Mouse (Mus musculus): ENCODE measurements around the gene P2ry14.
"Not testable (repeated sequence)": the region's sequence is repeated elsewhere in the genome, so short reads cannot be mapped to it uniquely, and the experiment has no call there.

The P2ry14 gene

DNA sequence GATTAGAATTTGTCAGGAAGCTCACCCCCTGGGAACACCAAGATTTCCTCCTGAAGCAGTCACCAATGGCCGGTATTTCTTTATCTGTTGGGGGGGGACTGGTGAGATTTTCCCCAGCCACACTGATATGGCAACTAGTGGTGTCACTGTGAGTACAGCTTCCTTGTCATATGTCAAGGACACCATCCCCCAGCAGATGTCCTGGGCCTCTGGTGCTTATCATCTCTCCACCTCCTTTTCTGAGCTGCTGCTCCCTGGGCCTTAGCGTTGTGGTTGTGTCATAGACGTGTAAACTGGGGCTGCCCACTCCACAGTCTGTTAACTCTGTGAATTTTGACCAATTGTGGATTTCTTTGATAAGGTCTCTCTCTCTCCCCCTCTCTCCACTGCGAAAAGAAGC is 49.0 kb downstream of the P2ry14 start:
- DNase-seq (ENCODE audit: low read depth, low spot score): no peak

DNA sequence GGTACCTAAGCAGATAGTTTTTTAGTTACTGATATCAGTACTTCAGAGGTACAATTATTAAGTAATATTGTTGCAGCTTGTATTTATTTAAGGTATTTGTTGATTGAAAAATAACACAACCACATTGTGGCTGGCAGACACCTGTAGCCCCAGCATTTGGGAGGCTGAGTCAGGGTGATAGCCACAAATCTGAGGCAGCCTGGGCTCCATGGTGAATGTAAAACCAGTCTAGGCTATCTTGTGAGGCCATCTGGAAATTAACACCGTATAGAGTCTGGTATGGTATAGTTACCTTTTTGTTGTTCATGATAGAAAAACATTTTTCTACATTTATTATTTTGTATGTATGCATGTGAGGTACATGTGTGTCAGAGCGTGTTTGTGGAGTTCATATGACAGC is 51.3 kb downstream of the P2ry14 start:
- peak; percentile 42 for DNase-seq (ENCODE audit: low read depth, low spot score)

- peak; percentile 85 for DNase-seq (ENCODE audit: low read depth, low spot score)
Measured at GRCm38 (mm10) chr3:59101218-59101986, 52.0 kb downstream of the P2ry14 start, which contains the start of gene Gpr171. Gene Gpr171, minus strand, starts transcription at chr3:59101821.

GRCm38 (mm10) chr3:59098540-59098939 is 54.9 kb downstream of the P2ry14 start:
- no peak for DNase-seq (ENCODE audit: low read depth, low spot score)

GRCm38 (mm10) chr3:59097421-59097820 is 56.0 kb downstream of the P2ry14 start:
- no peak for DNase-seq (ENCODE audit: low read depth, low spot score)

- no peak for DNase-seq (ENCODE audit: low read depth, low spot score)
Measured at GRCm38 (mm10) chr3:59092702-59093101, 60.7 kb downstream of the P2ry14 start.

DNA sequence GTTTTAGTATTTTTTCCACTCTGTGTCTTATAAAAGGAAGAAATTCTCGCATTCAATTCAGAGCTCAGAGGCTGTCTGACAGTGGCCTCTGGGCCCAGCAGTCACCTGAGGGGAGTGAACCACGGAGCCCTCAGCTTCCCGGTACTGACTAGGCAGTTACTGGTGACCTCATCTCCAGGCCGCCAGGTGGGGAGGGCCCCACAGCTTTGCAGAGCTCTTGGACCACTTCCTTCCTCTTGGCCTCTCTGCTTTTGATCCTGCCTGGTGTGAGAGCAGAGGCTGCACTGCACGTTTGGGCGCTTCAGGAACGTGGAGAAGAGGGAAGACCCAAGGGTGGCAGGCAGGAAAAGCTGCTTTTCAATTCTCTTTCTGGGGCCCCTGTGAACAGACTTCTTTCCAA is 72.5 kb downstream of the P2ry14 start:
- DNase-seq (ENCODE audit: low read depth, low spot score): peak; percentile 80

GRCm38 (mm10) chr3:59080293-59080916 is 73.0 kb downstream of the P2ry14 start:
- DNase-seq (ENCODE audit: low read depth, low spot score): no peak

- peak; percentile 84 for DNase-seq (ENCODE audit: low read depth, low spot score)
Measured at GRCm38 (mm10) chr3:59079327-59079726, 74.1 kb downstream of the P2ry14 start.

DNA sequence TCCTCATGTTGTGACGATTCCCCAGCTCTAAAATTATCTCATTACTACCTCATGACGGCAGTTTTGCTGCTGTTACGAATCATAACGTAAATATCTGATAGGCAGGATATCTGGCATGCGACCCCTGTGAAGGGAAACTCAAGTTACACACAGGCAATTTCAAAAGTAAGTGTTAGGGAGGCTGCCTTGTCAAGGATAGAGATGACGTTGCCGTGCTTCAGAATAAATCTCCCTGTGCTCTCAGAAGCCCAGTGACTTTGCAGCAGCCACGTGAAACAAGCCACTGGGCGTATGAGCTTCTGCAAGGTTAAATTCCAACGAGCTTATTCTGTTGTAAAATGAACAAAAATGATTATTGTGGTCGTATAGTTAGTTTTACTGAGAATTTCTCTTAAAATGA is 74.8 kb downstream of the P2ry14 start:
- no peak for DNase-seq (ENCODE audit: low read depth, low spot score)

DNA sequence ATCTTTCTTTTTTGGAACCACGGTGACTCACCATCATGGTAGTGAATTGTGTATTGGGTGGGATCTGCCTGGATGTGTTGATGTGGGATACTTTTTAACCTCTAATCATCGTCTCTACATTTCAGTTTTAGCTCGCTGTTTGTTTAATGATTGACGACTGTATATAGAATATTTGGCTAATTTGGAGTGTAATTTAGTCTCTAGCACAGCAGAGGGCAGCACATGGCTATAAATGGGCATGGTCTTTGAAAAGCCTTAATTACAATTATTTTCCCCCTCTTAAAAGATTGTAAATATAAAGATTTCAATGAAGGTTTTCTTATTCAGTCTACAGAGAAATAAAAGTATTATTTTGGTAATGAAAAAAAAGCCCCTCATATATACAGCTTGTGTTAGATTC is 76.1 kb downstream of the P2ry14 start:
- DNase-seq (ENCODE audit: low read depth, low spot score): peak; percentile 24

- not testable (repeated sequence) for DNase-seq (ENCODE audit: low read depth, low spot score)
Measured at GRCm38 (mm10) chr3:59069071-59069470, 84.3 kb downstream of the P2ry14 start.

DNA sequence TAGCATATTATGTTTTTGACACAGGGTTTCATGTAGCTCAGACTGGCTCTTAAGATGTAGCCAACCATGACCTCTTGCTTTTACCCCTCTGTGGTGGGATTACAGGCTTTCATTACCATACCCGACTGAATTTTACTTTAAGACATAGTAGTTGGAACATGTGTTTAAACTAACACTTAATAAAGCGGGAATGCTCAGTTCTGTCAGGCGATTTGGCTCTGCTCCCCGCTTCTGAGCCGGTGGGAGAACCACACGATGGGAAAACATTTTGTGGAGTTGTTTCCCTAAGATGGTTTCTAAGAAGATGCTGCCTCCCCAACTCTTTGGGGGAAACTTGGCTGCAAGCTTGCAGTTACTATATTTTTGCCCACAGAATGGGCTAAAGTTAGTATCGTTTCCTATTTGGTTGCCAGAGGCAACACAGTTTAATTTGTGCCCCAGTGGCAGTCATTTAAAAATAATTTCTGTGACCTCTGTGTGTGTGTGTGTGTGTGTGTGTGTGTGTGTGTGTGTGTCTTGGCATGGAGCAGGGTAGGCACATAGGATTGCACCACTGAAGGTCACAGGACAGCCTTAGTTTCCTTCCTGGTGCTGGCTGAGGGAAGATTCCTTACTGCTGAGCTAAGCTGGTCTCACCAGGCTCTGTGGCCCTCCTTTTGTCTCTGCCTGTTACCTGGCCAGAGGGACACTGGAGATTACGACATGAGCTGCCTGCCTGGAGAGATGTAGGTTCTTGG is 86.7 kb downstream of the P2ry14 start:
- no peak for DNase-seq (ENCODE audit: low read depth, low spot score)

DNA sequence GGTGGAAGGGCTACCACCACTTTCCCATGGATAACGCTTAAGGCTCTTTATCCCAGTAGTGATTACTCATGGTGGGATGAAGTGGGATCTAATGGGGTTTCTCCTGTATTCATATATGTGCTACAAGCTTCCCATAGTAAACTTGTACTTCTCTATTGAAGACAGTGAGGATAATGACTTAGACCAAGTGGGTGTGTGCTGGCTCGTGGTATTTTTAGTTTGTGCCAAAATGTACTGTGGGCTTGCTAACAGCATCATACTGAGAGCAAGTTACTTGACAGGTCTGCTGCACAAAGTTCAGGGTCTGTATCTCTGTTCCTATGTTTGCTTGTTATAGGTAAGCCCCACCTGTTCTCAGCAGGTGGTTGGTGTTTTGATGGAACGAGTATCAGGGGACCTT is 87.5 kb downstream of the P2ry14 start:
- no peak for DNase-seq (ENCODE audit: low read depth, low spot score)

Data from CD4-positive helper T cell, adult 2 months (primary cell).